Mouse (Mus musculus) frontal cortex, postnatal 36 days (tissue): ENCODE measurements at regions not wholly inside any gene's neighbourhood (a gene's known extent, or its start where the extent isn't known, plus 50 kb on each side); places are given as distances from the start of the nearest gene placed in this dataset.

Experiments used
- DNase-seq, 2 experiments: peaks; one replicate each; pipeline ENCODE4 v3.0.0; 2022; ENCODE audit warnings: low spot score in 2 of 2

DNA sequence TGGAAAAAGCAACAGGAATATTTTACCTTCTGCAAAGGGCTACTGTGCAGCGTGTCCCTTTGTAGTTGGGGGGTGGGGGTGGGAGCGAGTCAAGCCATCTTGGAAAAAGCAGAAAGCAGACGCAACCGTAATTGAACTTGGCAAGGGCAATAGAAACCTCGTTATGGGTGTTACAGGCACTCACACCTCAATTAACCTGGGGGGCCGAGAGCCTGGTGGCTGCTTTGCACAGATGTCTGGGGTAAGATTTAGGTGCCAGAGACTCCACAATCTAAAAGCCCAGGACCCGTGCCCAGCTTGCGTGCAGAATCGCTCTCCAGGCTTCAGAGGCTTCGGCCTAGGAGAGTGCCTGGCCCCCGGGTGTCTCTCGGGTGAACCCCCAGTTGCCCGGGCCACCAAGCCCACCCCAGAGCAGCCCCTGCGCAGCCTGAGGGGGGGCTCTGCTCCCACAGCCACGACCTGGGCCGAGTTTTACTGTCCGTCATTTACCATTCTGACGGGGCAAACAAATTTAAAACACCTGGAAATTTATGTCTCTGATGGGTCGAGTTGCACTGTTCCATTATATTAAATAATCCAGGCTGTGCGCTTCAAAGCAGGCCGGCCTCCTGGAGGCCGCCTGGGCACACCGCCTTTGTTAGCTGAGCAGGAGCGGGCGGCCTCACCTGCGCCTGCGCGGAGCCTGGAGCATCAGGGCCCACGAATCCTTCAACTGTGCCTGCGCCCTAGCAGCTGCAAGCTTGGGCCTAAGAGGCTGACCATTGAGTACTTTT is 212.4 kb downstream of the Srbd1 start:
- DNase-seq, result no peak

- no peak for DNase-seq
Observed at GRCm38 (mm10) chr17:85931955-85932354, 213.0 kb downstream of the Srbd1 start.

DNA sequence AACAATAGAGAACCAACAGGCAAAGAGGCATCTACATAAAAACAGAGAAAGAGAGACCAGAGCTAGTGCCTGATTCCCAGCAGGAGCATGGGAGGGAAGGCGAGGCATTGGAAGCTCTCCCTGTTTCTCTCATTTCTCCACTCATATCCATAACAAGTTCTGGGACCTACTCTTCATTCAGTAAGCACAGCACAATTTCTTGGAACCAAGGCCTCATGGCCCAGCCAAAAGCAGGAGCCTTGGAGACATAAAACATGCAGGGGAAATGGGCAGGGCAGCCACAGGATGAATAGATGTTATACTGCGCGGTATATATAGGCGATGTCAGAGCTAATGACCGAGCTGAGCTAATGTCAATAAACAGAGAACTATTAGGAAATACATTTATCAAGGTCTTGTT is 214.2 kb downstream of the Srbd1 start:
- no peak for DNase-seq

GRCm38 (mm10) chr17:85930331-85930730 is 214.6 kb downstream of the Srbd1 start:
- no peak for DNase-seq

GRCm38 (mm10) chr17:85929699-85930286 is 215.2 kb downstream of the Srbd1 start:
- no peak for DNase-seq

DNA sequence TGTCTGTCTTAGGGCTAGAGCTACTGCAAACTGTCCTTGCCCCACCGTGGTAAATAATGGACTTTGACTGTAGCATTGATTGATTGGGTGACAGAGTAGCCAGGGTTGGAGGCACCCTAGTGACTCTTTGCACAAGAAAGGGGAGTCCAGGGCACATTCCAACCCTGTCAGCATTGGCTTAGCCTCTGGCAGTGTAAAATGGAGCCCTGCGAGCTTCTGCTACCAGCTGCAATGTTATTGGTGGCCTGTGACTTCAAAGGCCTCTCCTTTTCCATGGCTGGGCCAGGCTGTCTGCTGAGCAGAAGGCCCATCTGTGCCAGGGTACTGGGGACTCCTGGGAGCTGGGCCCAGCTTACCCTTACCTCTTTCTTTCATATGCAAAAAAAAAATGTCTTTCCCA is 216.4 kb downstream of the Srbd1 start:
- DNase-seq, result no peak

DNA sequence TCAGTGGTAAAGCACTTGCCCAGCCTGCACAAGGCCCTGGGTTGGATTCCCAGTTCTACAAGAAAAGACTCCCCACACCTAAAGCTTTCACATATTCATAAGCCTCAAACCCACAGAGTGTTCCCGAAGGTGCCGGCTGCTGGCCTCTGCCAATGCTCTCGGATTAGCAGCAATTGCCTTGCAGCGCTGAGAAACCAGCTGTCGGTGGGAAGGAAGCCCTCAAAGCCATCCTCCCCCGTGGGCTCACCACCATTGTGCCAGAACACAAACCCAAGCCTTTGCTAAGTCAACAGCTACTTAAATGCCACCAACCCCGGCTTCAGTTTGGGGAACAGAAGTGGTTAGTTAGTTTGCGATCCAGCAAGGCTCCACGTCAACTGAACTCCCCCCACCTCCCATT is 217.7 kb downstream of the Srbd1 start:
- DNase-seq, result peak; percentile 19 to 22

DNA sequence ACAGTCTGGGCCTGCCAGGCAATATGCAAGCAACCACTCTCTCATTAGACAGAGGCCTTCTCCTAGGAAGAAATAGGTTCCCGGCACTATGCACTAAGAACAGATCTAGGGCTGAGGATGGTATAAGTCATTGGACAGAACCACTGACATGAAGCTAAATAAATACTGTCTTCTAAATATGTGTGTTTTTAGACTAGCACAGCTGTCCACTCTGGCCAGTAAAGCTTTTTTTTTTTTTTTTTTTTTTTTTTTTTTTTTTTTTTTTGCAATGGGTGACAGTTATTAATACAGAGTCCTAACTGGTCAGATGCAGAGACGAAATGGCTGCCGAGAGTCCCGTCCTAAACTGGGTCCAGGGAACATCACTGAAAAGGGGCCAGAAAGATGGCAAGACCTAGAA is 218.9 kb downstream of the Srbd1 start:
- no peak for DNase-seq

DNA sequence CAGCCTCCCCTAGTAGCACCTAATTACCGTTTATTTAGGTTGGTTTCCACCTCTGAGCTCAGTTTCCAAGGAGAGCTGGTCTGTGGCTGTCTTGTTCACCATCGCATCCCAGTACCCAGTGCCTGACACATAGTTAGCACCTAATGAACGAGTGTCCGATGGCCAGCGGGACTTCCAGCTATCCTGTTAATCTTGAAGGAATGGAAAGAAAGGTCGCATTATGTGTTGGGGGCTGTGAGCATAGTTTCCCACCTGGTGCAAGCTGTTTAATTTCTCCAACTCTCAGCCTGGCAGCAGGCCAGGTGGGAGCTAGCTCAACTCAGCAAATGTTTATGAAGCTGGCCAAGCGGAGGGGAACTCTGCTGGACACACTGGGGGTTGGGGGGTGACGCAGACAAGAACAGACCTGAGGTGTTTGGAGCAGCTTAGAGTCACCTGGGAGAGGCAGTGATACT is 223.7 kb downstream of the Srbd1 start:
- DNase-seq, result no peak

DNA sequence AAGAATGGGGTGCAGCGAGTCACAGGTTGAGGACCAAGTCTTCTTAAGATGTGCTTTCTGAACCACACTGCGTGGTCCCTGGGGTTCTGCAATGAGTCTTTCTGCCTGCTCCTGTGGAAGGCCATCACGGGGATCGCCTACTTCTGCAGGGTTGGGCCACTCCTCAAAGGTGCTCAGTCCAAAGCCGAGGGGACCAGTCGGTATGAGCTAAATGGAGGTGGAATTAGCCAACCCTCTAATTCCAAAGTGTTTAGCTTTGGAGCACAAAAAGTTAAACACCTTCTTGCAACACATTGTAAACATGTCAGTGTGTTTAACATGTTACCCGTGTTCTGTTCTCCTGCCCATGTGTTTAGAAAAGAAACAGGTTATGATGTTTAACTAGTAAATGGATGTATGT is 225.1 kb downstream of the Srbd1 start:
- DNase-seq, result no peak

- no peak for DNase-seq
Observed at GRCm38 (mm10) chr17:85915870-85916269, 227.8 kb upstream of the Six2 start.

DNA sequence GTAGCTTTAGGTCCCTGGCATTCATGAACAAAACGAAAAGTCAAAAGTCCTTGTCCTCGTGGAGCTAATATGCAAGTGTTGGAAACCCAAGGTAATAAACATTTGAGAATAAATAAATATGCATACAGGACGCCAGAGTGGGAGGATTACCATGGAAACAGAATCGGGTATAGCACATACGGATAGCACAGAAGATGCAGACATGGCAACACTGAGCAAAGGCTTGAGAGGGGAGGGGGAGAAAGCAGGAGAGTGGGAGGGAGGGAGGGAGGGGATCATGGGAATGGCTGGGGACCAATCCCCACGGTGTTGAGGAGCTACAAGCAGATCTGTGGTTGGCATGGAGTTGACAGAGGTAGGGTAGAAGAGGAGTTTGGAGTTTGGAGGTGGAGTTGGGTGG is 226.0 kb upstream of the Six2 start:
- no peak for DNase-seq

- DNase-seq, result no peak
Observed at GRCm38 (mm10) chr17:85908709-85909108, 220.6 kb upstream of the Six2 start.

DNA sequence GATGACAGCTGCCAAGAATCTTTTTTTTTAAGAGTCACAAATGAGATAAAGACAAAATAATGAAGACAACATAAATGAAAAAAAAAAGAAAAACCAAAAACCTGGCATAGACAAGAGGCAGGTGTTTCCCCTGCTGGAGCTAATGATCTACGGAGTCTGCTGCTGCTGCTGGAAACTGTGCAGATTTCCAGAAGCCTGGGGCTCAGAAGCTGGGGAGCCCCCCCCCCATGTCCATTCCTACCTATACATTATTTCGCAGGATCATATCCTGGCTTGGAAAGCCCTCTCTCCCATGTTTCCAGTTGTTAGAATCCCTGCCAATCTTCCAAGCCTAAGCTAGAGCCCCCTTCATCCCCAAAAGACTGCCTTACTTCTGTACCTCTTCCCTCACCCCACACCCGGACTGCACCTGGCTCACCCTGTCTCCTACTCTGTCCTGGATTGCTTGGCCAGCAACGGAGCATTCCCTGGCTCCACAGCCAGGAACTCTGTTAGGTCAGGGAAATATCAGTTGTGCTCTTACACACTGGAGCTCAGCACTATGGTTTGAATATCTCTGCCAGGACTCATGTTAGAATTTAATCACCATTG is 218.6 kb upstream of the Six2 start:
- no peak for DNase-seq

DNA sequence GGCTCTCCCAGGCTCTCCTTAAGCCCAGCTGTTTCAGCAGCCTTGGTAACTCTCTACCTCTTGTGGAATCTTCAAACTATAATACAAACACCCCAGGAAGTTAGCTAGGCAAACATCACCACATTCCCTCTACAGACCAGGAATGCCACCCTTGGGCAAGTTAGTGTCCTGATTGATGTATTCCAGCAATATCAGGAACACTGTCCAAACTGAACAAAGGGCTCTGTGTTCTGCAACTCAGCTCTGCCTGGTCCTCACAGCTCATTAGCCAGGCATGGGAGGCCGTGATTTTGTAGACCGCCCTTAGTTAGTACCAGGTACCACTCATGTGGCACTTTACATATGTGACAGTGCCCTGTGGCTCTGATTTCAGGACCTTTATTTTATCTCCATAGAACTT is 214.5 kb upstream of the Six2 start:
- no peak for DNase-seq

- DNase-seq, result no peak
Observed at GRCm38 (mm10) chr17:85899096-85899495, 211.0 kb upstream of the Six2 start.

GRCm38 (mm10) chr17:85895978-85896377 is 207.9 kb upstream of the Six2 start:
- no peak for DNase-seq

GRCm38 (mm10) chr17:85891243-85891642 is 203.2 kb upstream of the Six2 start:
- DNase-seq, result no peak

GRCm38 (mm10) chr17:85889746-85890532 is 201.9 kb upstream of the Six2 start:
- DNase-seq, result no peak

DNA sequence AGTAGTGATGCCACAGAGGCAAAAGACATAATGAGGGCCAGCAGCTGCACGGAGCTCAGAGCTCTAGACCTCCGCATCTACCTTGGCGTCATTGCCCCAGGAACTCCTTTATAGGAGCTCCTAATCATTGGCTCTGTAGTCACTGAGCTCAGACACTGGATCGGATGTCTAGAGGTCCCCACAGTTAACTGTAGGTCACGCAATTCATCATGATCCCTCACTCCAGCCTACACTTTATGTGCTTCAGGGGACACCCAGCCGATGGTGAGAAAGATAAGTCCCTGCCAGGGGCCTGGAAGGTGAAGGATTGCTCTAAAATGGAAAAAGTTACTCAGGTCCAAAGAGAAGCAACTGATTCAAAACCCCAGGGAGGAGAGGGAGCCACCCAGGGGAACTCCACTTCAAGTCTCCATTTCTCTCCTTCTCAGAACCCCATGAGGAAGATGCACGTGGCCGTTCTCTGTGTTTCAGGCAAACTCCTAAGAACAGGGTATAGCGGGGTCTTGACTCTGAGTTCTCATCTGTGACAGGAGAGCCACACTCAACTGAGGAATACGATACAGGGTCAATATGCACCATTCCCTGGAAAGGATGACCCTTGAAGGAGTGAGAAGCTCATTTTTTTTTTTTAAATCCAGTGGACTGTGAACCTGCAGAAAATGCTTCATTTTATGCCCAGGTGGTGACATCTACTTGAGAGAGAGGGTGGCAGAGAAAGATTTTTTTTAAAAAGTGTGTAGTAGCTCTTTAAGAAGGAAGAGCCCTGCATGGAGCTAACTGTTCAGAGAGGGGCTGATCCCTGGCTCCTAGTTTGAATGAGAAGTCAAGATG is 200.7 kb upstream of the Six2 start:
- no peak for DNase-seq

GRCm38 (mm10) chr17:85886675-85887074 is 198.6 kb upstream of the Six2 start:
- DNase-seq, result no peak

DNA sequence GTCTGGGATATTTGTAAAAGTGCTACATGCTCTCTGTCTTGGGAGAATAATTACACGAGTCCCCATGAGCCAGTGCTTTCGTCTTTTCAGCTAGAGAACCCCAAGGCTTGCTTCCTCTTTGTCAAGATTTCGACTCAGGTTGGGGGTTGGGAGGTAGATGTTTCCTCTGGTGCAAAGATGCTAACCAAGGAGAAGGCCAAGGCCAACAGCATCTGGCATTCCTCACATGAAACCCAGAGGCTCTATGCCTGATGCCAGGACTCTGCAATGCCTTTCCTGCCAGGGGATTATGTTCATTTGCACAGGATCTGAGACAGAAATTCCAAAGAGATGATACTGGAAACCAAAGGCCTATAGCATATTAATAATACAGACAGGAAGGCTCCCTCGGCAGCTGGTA is 198.2 kb upstream of the Six2 start:
- DNase-seq, result no peak
